Mouse (Mus musculus): ENCODE results near the gene Fbxw21. TPM values are rescaled to one million over a fixed set of nuclear protein-coding genes. Genes with fewer than 3 reads are reported as not detected.

Fbxw21 gene
- polyA plus RNA-seq, 1 experiment, result not detected

GRCm38 (mm10) chr9:109113331-109113730, 48.5 kb downstream of the Fbxw21 start:
- no peaks in the 10 kb centered on the region for H3K27me3 ChIP-seq (ENCODE audit: control insufficient read depth, insufficient read depth, insufficient read length)
- no peaks in the 10 kb centered on the region for H3K79me3 ChIP-seq (ENCODE audit: low read depth)
- TF ChIP-seq CEBPB (IDR thresholded peaks at IDR 0.05; ENCODE audit: low read depth), result no peak
- no peak for TF ChIP-seq CTCF (IDR thresholded peaks at IDR 0.05; ENCODE audit: control insufficient read depth, insufficient read depth, insufficient read length)
- TF ChIP-seq MYOD1 (IDR thresholded peaks at IDR 0.05; ENCODE audit: control insufficient read depth, insufficient read length, low read depth), result no peak
- no peak for TF ChIP-seq MYOG (IDR thresholded peaks at IDR 0.05; ENCODE audit: control insufficient read depth, extremely low read depth, insufficient read length)
- TF ChIP-seq FOSL1 (IDR thresholded peaks at IDR 0.05; ENCODE audit: insufficient read depth, low read length, poor library complexity, severe bottlenecking), result no peak
- no peak for TF ChIP-seq USF1 (IDR thresholded peaks at IDR 0.05; ENCODE audit: low read depth)
- TF ChIP-seq MAX (IDR thresholded peaks at IDR 0.05), result no peak
- H3K36me3 ChIP-seq (ENCODE audit: control insufficient read depth, insufficient read depth), result peaks cover 7% of the 10 kb centered on the region
- H3K79me2 ChIP-seq (ENCODE audit: control insufficient read depth, insufficient read depth), result no peaks in the 10 kb centered on the region
- H3K4me3 ChIP-seq (ENCODE audit: insufficient read depth, poor library complexity, severe bottlenecking), result no peak overlapping the region
- H3ac ChIP-seq (ENCODE audit: control insufficient read depth, insufficient read length, low read depth), result no peak overlapping the region

GRCm38 (mm10) chr9:109111591-109111990, 50.2 kb downstream of the Fbxw21 start:
- H3K27me3 ChIP-seq (ENCODE audit: control insufficient read depth, insufficient read depth, insufficient read length), result no peaks in the 10 kb centered on the region
- no peak overlapping the region for H3ac ChIP-seq (ENCODE audit: control insufficient read depth, insufficient read length, low read depth)
- TF ChIP-seq MYOG (IDR thresholded peaks at IDR 0.05; ENCODE audit: control insufficient read depth, extremely low read depth, insufficient read length), result no peak
- no peak for TF ChIP-seq CEBPB (IDR thresholded peaks at IDR 0.05; ENCODE audit: low read depth)
- no peak for TF ChIP-seq MAX (IDR thresholded peaks at IDR 0.05)
- TF ChIP-seq USF1 (IDR thresholded peaks at IDR 0.05; ENCODE audit: low read depth), result no peak
- TF ChIP-seq FOSL1 (IDR thresholded peaks at IDR 0.05; ENCODE audit: insufficient read depth, low read length, poor library complexity, severe bottlenecking), result no peak
- no peak for TF ChIP-seq MYOD1 (IDR thresholded peaks at IDR 0.05; ENCODE audit: control insufficient read depth, insufficient read length, low read depth)
- no peak for TF ChIP-seq CTCF (IDR thresholded peaks at IDR 0.05; ENCODE audit: control insufficient read depth, insufficient read depth, insufficient read length)
- H3K79me3 ChIP-seq (ENCODE audit: low read depth), result no peaks in the 10 kb centered on the region
- peaks cover 7% of the 10 kb centered on the region for H3K36me3 ChIP-seq (ENCODE audit: control insufficient read depth, insufficient read depth)
- H3K79me2 ChIP-seq (ENCODE audit: control insufficient read depth, insufficient read depth), result no peaks in the 10 kb centered on the region
- H3K4me3 ChIP-seq (ENCODE audit: insufficient read depth, poor library complexity, severe bottlenecking), result no peak overlapping the region

GRCm38 (mm10) chr9:109111101-109111500, 50.7 kb downstream of the Fbxw21 start:
- TF ChIP-seq CTCF (IDR thresholded peaks at IDR 0.05; ENCODE audit: control insufficient read depth, insufficient read depth, insufficient read length), result no peak
- no peak for TF ChIP-seq FOSL1 (IDR thresholded peaks at IDR 0.05; ENCODE audit: insufficient read depth, low read length, poor library complexity, severe bottlenecking)
- TF ChIP-seq USF1 (IDR thresholded peaks at IDR 0.05; ENCODE audit: low read depth), result no peak
- no peak for TF ChIP-seq MAX (IDR thresholded peaks at IDR 0.05)
- no peak for TF ChIP-seq MYOG (IDR thresholded peaks at IDR 0.05; ENCODE audit: control insufficient read depth, extremely low read depth, insufficient read length)
- no peak for TF ChIP-seq CEBPB (IDR thresholded peaks at IDR 0.05; ENCODE audit: low read depth)
- TF ChIP-seq MYOD1 (IDR thresholded peaks at IDR 0.05; ENCODE audit: control insufficient read depth, insufficient read length, low read depth), result no peak
- Histone ChIP-seq H3K27me3 (ENCODE audit: control insufficient read depth, insufficient read depth, insufficient read length) (no peaks in the 10 kb centered on the region), H3ac (ENCODE audit: control insufficient read depth, insufficient read length, low read depth) (no peak overlapping the region), H3K79me3 (ENCODE audit: low read depth) (no peaks in the 10 kb centered on the region), H3K4me3 (ENCODE audit: insufficient read depth, poor library complexity, severe bottlenecking) (no peak overlapping the region), H3K79me2 (ENCODE audit: control insufficient read depth, insufficient read depth) (no peaks in the 10 kb centered on the region), H3K36me3 (ENCODE audit: control insufficient read depth, insufficient read depth) (peaks cover 7% of the 10 kb centered on the region)

- peaks cover 7% of the 10 kb centered on the region for H3K36me3 ChIP-seq (ENCODE audit: control insufficient read depth, insufficient read depth)
Measured at GRCm38 (mm10) chr9:109110240-109110639, 51.6 kb downstream of the Fbxw21 start.

GRCm38 (mm10) chr9:109107341-109107740, 54.5 kb downstream of the Fbxw21 start:
- no peak overlapping the region for H3K4me3 ChIP-seq (ENCODE audit: insufficient read depth, poor library complexity, severe bottlenecking)
- H3K79me3 ChIP-seq (ENCODE audit: low read depth), result no peaks in the 10 kb centered on the region
- no peak overlapping the region for H3ac ChIP-seq (ENCODE audit: control insufficient read depth, insufficient read length, low read depth)
- H3K27me3 ChIP-seq (ENCODE audit: control insufficient read depth, insufficient read depth, insufficient read length), result no peaks in the 10 kb centered on the region
- H3K36me3 ChIP-seq (ENCODE audit: control insufficient read depth, insufficient read depth), result no peaks in the 10 kb centered on the region
- H3K79me2 ChIP-seq (ENCODE audit: control insufficient read depth, insufficient read depth), result no peaks in the 10 kb centered on the region
- TF ChIP-seq USF1 (IDR thresholded peaks at IDR 0.05; ENCODE audit: low read depth) (no peak), FOSL1 (IDR thresholded peaks at IDR 0.05; ENCODE audit: insufficient read depth, low read length, poor library complexity, severe bottlenecking) (no peak), CTCF (IDR thresholded peaks at IDR 0.05; ENCODE audit: control insufficient read depth, insufficient read depth, insufficient read length) (no peak), MYOD1 (IDR thresholded peaks at IDR 0.05; ENCODE audit: control insufficient read depth, insufficient read length, low read depth) (no peak), MAX (IDR thresholded peaks at IDR 0.05) (no peak), CEBPB (IDR thresholded peaks at IDR 0.05; ENCODE audit: low read depth) (no peak), MYOG (IDR thresholded peaks at IDR 0.05; ENCODE audit: control insufficient read depth, extremely low read depth, insufficient read length) (no peak)

More at GRCm38 (mm10) chr9:109110240-109110639, 51.6 kb downstream of the Fbxw21 start:
- H3ac ChIP-seq (ENCODE audit: control insufficient read depth, insufficient read length, low read depth), result no peak overlapping the region
- no peaks in the 10 kb centered on the region for H3K79me3 ChIP-seq (ENCODE audit: low read depth)
- no peaks in the 10 kb centered on the region for H3K27me3 ChIP-seq (ENCODE audit: control insufficient read depth, insufficient read depth, insufficient read length)
- H3K79me2 ChIP-seq (ENCODE audit: control insufficient read depth, insufficient read depth), result no peaks in the 10 kb centered on the region
- TF ChIP-seq FOSL1 (IDR thresholded peaks at IDR 0.05; ENCODE audit: insufficient read depth, low read length, poor library complexity, severe bottlenecking), result no peak
- H3K4me3 ChIP-seq (ENCODE audit: insufficient read depth, poor library complexity, severe bottlenecking), result no peak overlapping the region

GRCm38 (mm10) chr9:109105648-109106047, 56.2 kb downstream of the Fbxw21 start:
- Histone ChIP-seq H3K27me3 (ENCODE audit: control insufficient read depth, insufficient read depth, insufficient read length) (no peaks in the 10 kb centered on the region), H3ac (ENCODE audit: control insufficient read depth, insufficient read length, low read depth) (no peak overlapping the region), H3K36me3 (ENCODE audit: control insufficient read depth, insufficient read depth) (no peaks in the 10 kb centered on the region), H3K79me3 (ENCODE audit: low read depth) (no peaks in the 10 kb centered on the region), H3K79me2 (ENCODE audit: control insufficient read depth, insufficient read depth) (no peaks in the 10 kb centered on the region), H3K4me3 (ENCODE audit: insufficient read depth, poor library complexity, severe bottlenecking) (no peak overlapping the region)
- TF ChIP-seq FOSL1 (IDR thresholded peaks at IDR 0.05; ENCODE audit: insufficient read depth, low read length, poor library complexity, severe bottlenecking) (no peak), CEBPB (IDR thresholded peaks at IDR 0.05; ENCODE audit: low read depth) (no peak), MAX (IDR thresholded peaks at IDR 0.05) (no peak), USF1 (IDR thresholded peaks at IDR 0.05; ENCODE audit: low read depth) (no peak), MYOD1 (IDR thresholded peaks at IDR 0.05; ENCODE audit: control insufficient read depth, insufficient read length, low read depth) (no peak), CTCF (IDR thresholded peaks at IDR 0.05; ENCODE audit: control insufficient read depth, insufficient read depth, insufficient read length) (no peak), MYOG (IDR thresholded peaks at IDR 0.05; ENCODE audit: control insufficient read depth, extremely low read depth, insufficient read length) (no peak)

Measured in C2C12 (cell line).